Mouse (Mus musculus) intestine, postnatal 0 days (tissue): Measurements from ENCODE around the gene 1600002K03Rik. TPM values are rescaled to one million over a fixed set of nuclear protein-coding genes. Genes with fewer than 3 reads are reported as not detected.

Experiments
- ATAC-seq: fragments of 200-750 bp; cut with Nextera tagmentation; 2 replicates; pipeline ENCODE4 v1.8.0; 2017; ENCODE audit warnings: mild to moderate bottlenecking, moderate TSS enrichment, moderate library complexity
- H3K27ac ChIP-seq: fragments of 300-500 bp; sonication (generic); 2 replicates; pipeline ENCODE4 v1.5.1; 2014; ENCODE audit warnings: mild to moderate bottlenecking, low read depth, low read length, moderate library complexity
- H3K27me3 ChIP-seq: fragments of 300-500 bp; sonication (generic); replicated peaks from 2 replicates; pipeline ENCODE4 v1.6.1; 2014; ENCODE audit warnings: low read length, mixed read lengths; ENCODE audit not compliant: control insufficient read depth, insufficient read depth
- H3K36me3 ChIP-seq: fragments of 300-500 bp; sonication (generic); 2 replicates; pipeline ENCODE4 v1.6.1; 2014; ENCODE audit warnings: mild to moderate bottlenecking, moderate library complexity; ENCODE audit not compliant: control insufficient read depth, insufficient read depth
- H3K4me1 ChIP-seq: fragments of 300-500 bp; sonication (generic); replicated peaks from 2 replicates; pipeline ENCODE4 v1.6.1; 2014; ENCODE audit warnings: antibody characterized with exemption, low read length, mixed read lengths; ENCODE audit not compliant: control insufficient read depth, insufficient read depth
- H3K4me2 ChIP-seq: fragments of 300-500 bp; sonication (generic); replicated peaks from 2 replicates; pipeline ENCODE4 v1.6.1; 2014; ENCODE audit warnings: low read depth, mild to moderate bottlenecking, moderate library complexity
- H3K4me3 ChIP-seq: fragments of 300-500 bp; sonication (generic); 2 replicates; pipeline ENCODE4 v1.5.1; 2014; ENCODE audit warnings: low read depth, low read length
- H3K9ac ChIP-seq: fragments of 300-500 bp; sonication (generic); 2 replicates; pipeline ENCODE4 v1.6.1; 2014; ENCODE audit warnings: mild to moderate bottlenecking, low read depth, low read length
- H3K9me3 ChIP-seq: fragments of 300-500 bp; sonication (generic); 2 replicates; pipeline ENCODE4 v1.6.1; 2016; ENCODE audit warnings: mixed run types; ENCODE audit not compliant: control insufficient read depth
- CTCF ChIP-seq: sonication (generic); IDR thresholded peaks from 2 replicates; pipeline ENCODE4 v1.5.1; 2016; ENCODE audit warnings: low read depth, mild to moderate bottlenecking, control low read depth, antibody characterized with exemption, moderate library complexity
- WGBS: fragments of 180-500 bp; shearing (Covaris S2); extraction: QIAGEN DNeasy Blood & Tissue Kit; methylation state at CpG from one replicate; pipeline ENCODE4 v1.1.7; 2014; 5-methylcytosine and 5-hydroxymethylcytosine counted together
- polyA plus RNA-seq: library from polyadenylated mRNA; unstranded; fragments of >200 nt; fragmentation: Nextera tagmentation; extraction: Ambion mirVana; gene quantifications from 2 replicates; pipeline ENCODE4 v1.2.1, GENCODE M21; 2015

Gene 1600002K03Rik
- polyA plus RNA-seq, 1 experiment from 2014 or later, result 13.9 TPM

GRCm38 (mm10) chr10:80168038-80168661, 4.6 kb upstream of the 1600002K03Rik start:
- Histone ChIP-seq H3K4me2 (peak overlapping the region; percentile 67), H3K4me3 (peak overlapping the region; percentile 81), H3K9me3 (no peaks in the 10 kb centered on the region), H3K4me1 (peaks cover 12% of the 10 kb centered on the region; the same call in 1 of the 2 replicates), H3K36me3 (peaks cover 31% of the 10 kb centered on the region), H3K27ac (peak overlapping the region; percentile 100), H3K9ac (peak overlapping the region; percentile 99), H3K27me3 (no peaks in the 10 kb centered on the region)
- no peak for TF ChIP-seq CTCF
- ATAC-seq, result peak; percentile 58
- under 1% methylated on average over 43 of the region's 48 CpGs for WGBS

- whole genome bisulfite sequencing, result 65% methylated on average over 1 of the region's 1 CpGs
- no peak for ATAC-seq
- peaks cover 33% of the 10 kb centered on the region for H3K36me3 ChIP-seq
- no peak for TF ChIP-seq CTCF
- H3K4me3 ChIP-seq, result peak overlapping the region; percentile 81; the same call in 1 of the 2 replicates
- no peaks in the 10 kb centered on the region for H3K27me3 ChIP-seq
- peak overlapping the region; percentile 99; the same call in 1 of the 2 replicates for H3K9ac ChIP-seq
- H3K9me3 ChIP-seq, result no peaks in the 10 kb centered on the region
- H3K4me2 ChIP-seq, result peak overlapping the region; percentile 67
- no peak overlapping the region for H3K27ac ChIP-seq
- H3K4me1 ChIP-seq, result peaks cover 9% of the 10 kb centered on the region; the same call in 1 of the 2 replicates
Observed at GRCm38 (mm10) chr10:80169070-80169469, 3.7 kb upstream of the 1600002K03Rik start.

- Histone ChIP-seq H3K9me3 (no peaks in the 10 kb centered on the region), H3K4me2 (no peak overlapping the region), H3K27me3 (no peaks in the 10 kb centered on the region), H3K27ac (no peak overlapping the region), H3K4me1 (peaks cover 8% of the 10 kb centered on the region; the same call in 1 of the 2 replicates), H3K36me3 (peaks cover 34% of the 10 kb centered on the region), H3K9ac (no peak overlapping the region), H3K4me3 (no peak overlapping the region)
- no peak for ATAC-seq
- TF ChIP-seq CTCF, result no peak
- 93% methylated on average over 7 of the region's 7 CpGs for WGBS
Observed at GRCm38 (mm10) chr10:80169651-80170050, 3.1 kb upstream of the 1600002K03Rik start.

- TF ChIP-seq CTCF, result no peak
- H3K27ac ChIP-seq, result no peak overlapping the region
- no peak overlapping the region for H3K9ac ChIP-seq
- 95% methylated on average over 16 of the region's 16 CpGs for WGBS
- no peak overlapping the region for H3K4me3 ChIP-seq
- H3K4me1 ChIP-seq, result peaks cover 8% of the 10 kb centered on the region; the same call in 1 of the 2 replicates
- no peak overlapping the region for H3K4me2 ChIP-seq
- peaks cover 34% of the 10 kb centered on the region for H3K36me3 ChIP-seq
- no peaks in the 10 kb centered on the region for H3K27me3 ChIP-seq
- no peaks in the 10 kb centered on the region for H3K9me3 ChIP-seq
- ATAC-seq, result no peak
Observed at GRCm38 (mm10) chr10:80170052-80170451, 2.7 kb upstream of the 1600002K03Rik start.

GRCm38 (mm10) chr10:80170601-80171021, 2.1 kb upstream of the 1600002K03Rik start:
- Histone ChIP-seq H3K9me3 (no peaks in the 10 kb centered on the region), H3K27me3 (no peaks in the 10 kb centered on the region), H3K4me1 (peaks cover 3% of the 10 kb centered on the region; the same call in 1 of the 2 replicates), H3K9ac (no peak overlapping the region), H3K27ac (no peak overlapping the region), H3K4me3 (no peak overlapping the region), H3K4me2 (no peak overlapping the region), H3K36me3 (peaks cover 34% of the 10 kb centered on the region)
- 93% methylated on average over 19 of the region's 19 CpGs for WGBS
- no peak for ATAC-seq
- no peak for TF ChIP-seq CTCF

GRCm38 (mm10) chr10:80171252-80171651, 1.5 kb upstream of the 1600002K03Rik start:
- H3K4me3 ChIP-seq, result no peak overlapping the region
- H3K4me1 ChIP-seq, result no peaks in the 10 kb centered on the region
- no peak overlapping the region for H3K27ac ChIP-seq
- peaks cover 34% of the 10 kb centered on the region for H3K36me3 ChIP-seq
- TF ChIP-seq CTCF, result no peak
- H3K27me3 ChIP-seq, result no peaks in the 10 kb centered on the region
- no peak for ATAC-seq
- H3K9me3 ChIP-seq, result no peaks in the 10 kb centered on the region
- no peak overlapping the region for H3K9ac ChIP-seq
- no peak overlapping the region for H3K4me2 ChIP-seq
- 81% methylated on average over 15 of the region's 15 CpGs for WGBS
